Comparison of ENCODE assay signal across 8 mouse cellular contexts in genomic region chr13:32337735-32338512, GRCm38 (mm10). TPM values are rescaled to one million over a fixed set of nuclear protein-coding genes. Genes with fewer than 3 reads are reported as not detected.
DNase-seq lines count a peak whose midpoint lies in the region; ATAC-seq lines count a peak whose summit lies in the region.

No protein-coding gene starts in this region.

- intact Hi-C loops in heart, postnatal 10 days (cut with DNase I): no loop called here
- intact Hi-C loops in left cerebral cortex, postnatal 10 days (cut with DNase I): no loop called here

- peak overlapping the region; percentile 74 for H3K9ac ChIP-seq in embryonic facial prominence, embryonic 11.5 days (replicated peaks; ENCODE audit: low read length)
- H3K9ac ChIP-seq in neural tube, embryonic 14.5 days (replicated peaks; ENCODE audit: low read depth, low read length): peak overlapping the region; percentile 52

- no peak for DNase-seq in heart, embryonic 10.5 days (ENCODE audit: low spot score)
- no peak for DNase-seq in heart, postnatal 10 days
- DNase-seq in 416B (ENCODE audit: low read depth): peak; percentile 61
- peak; percentile 20 for DNase-seq in embryonic facial prominence, embryonic 11.5 days (ENCODE audit: low spot score)
- DNase-seq in limb, embryonic 10.5 days (ENCODE audit: low spot score): no peak
- DNase-seq in left cerebral cortex, postnatal 10 days (ENCODE audit: extremely low spot score in 1 of 2, low spot score in 2 of 2): no peak
- no peak for DNase-seq in testis, postnatal 10 days (ENCODE audit: low spot score)

- peak overlapping the region; percentile 93 for H3K4me2 ChIP-seq in embryonic facial prominence, embryonic 11.5 days (ENCODE audit: low read depth, low read length)
- H3K4me2 ChIP-seq in neural tube, embryonic 14.5 days (ENCODE audit: low read depth, low read length): peak overlapping the region; percentile 65

- H3K36me3 ChIP-seq in heart, embryonic 10.5 days: no peaks in the 10 kb centered on the region
- no peaks in the 10 kb centered on the region for H3K36me3 ChIP-seq in embryonic facial prominence, embryonic 11.5 days (replicated peaks; ENCODE audit: control insufficient read depth, insufficient read depth, low read depth, low read length)
- H3K36me3 ChIP-seq in limb, embryonic 10.5 days: no peaks in the 10 kb centered on the region
- H3K36me3 ChIP-seq in neural tube, embryonic 14.5 days (ENCODE audit: control insufficient read depth, insufficient read depth, low read length): no peaks in the 10 kb centered on the region

- 4% methylated on average over 32 of the region's 32 CpGs for WGBS in heart, embryonic 10.5 days
- WGBS in embryonic facial prominence, embryonic 11.5 days: 4% methylated on average over 32 of the region's 32 CpGs
- 5% methylated on average over 32 of the region's 32 CpGs for WGBS in limb, embryonic 10.5 days
- 5% methylated on average over 29 of the region's 32 CpGs for WGBS in neural tube, embryonic 14.5 days

- peak overlapping the region; percentile 83 for H3K4me3 ChIP-seq in heart, embryonic 10.5 days
- H3K4me3 ChIP-seq in embryonic facial prominence, embryonic 11.5 days (ENCODE audit: low read depth, low read length): peak overlapping the region; percentile 77
- peak overlapping the region; percentile 71 for H3K4me3 ChIP-seq in limb, embryonic 10.5 days
- peak overlapping the region; percentile 52 for H3K4me3 ChIP-seq in neural tube, embryonic 14.5 days (ENCODE audit: low read depth, low read length)

- H3K27me3 ChIP-seq in heart, embryonic 10.5 days (ENCODE audit: insufficient read depth, poor library complexity, severe bottlenecking): no peaks in the 10 kb centered on the region
- H3K27me3 ChIP-seq in embryonic facial prominence, embryonic 11.5 days (ENCODE audit: control insufficient read depth, insufficient read depth, low read length): no peaks in the 10 kb centered on the region
- no peaks in the 10 kb centered on the region for H3K27me3 ChIP-seq in limb, embryonic 10.5 days (ENCODE audit: low read depth, poor library complexity, severe bottlenecking)
- no peaks in the 10 kb centered on the region for H3K27me3 ChIP-seq in neural tube, embryonic 14.5 days (ENCODE audit: control insufficient read depth, insufficient read depth, low read length)

- peak overlapping the region; percentile 88 for H3K27ac ChIP-seq in heart, embryonic 10.5 days
- H3K27ac ChIP-seq in embryonic facial prominence, embryonic 11.5 days (replicated peaks; ENCODE audit: low read depth, low read length): no peak overlapping the region
- peak overlapping the region; percentile 86 for H3K27ac ChIP-seq in limb, embryonic 10.5 days
- peak overlapping the region; percentile 11; the same call in 1 of the 2 replicates for H3K27ac ChIP-seq in neural tube, embryonic 14.5 days (ENCODE audit: low read depth, low read length)

- peaks cover 9% of the 10 kb centered on the region; the same call in 1 of the 2 replicates for H3K4me1 ChIP-seq in heart, embryonic 10.5 days
- no peaks in the 10 kb centered on the region for H3K4me1 ChIP-seq in embryonic facial prominence, embryonic 11.5 days (ENCODE audit: control insufficient read depth, insufficient read depth, low read length)
- H3K4me1 ChIP-seq in limb, embryonic 10.5 days: peaks cover 22% of the 10 kb centered on the region
- no peaks in the 10 kb centered on the region for H3K4me1 ChIP-seq in neural tube, embryonic 14.5 days (ENCODE audit: control insufficient read depth, insufficient read depth, low read length)

- no peaks in the 10 kb centered on the region for H3K9me3 ChIP-seq in heart, embryonic 10.5 days
- no peaks in the 10 kb centered on the region for H3K9me3 ChIP-seq in embryonic facial prominence, embryonic 11.5 days (replicated peaks; ENCODE audit: control insufficient read depth, low read length)
- H3K9me3 ChIP-seq in limb, embryonic 10.5 days (replicated peaks): no peaks in the 10 kb centered on the region
- H3K9me3 ChIP-seq in neural tube, embryonic 14.5 days (ENCODE audit: control insufficient read depth, low read length): no peaks in the 10 kb centered on the region

- ATAC-seq in embryonic facial prominence, embryonic 11.5 days (replicated peaks; ENCODE audit: insufficient number of reproducible peaks, low FRiP score, low TSS enrichment, low read depth): peak; percentile 3; the same call in 1 of the 2 replicates
- ATAC-seq in neural tube, embryonic 14.5 days (ENCODE audit: low read depth): peak; percentile 82

RNA-seq across cellular contexts. Expression of gene Gmds, which starts 0.6 kb away (rescaled TPM):
- 26.1 and 27.5 TPM in 2 replicates for polyA plus RNA-seq in heart, embryonic 10.5 days (2016; fragmentation: Nextera tagmentation; extraction: Ambion mirVana)
- total RNA-seq in heart, postnatal 10 days (2021): 1 to 10 TPM; 8.6 to 8.8 TPM
- polyA plus RNA-seq in embryonic facial prominence, embryonic 11.5 days (2014; fragmentation: Nextera tagmentation; extraction: Ambion mirVana): 35.6 and 37.6 TPM in 2 replicates
- polyA plus RNA-seq in limb, embryonic 10.5 days (2016; fragmentation: Nextera tagmentation; extraction: Ambion mirVana): 19.6 and 22.9 TPM in 2 replicates
- 38.1 and 40.5 TPM in 2 replicates for polyA plus RNA-seq in neural tube, embryonic 14.5 days (2014; fragmentation: Nextera tagmentation; extraction: Ambion mirVana)
- 10 to 100 TPM; 15.8 to 17.7 TPM for total RNA-seq in left cerebral cortex, postnatal 10 days (2021)

Comparison
In these comparisons a context has a peak if more than half of its experiments do, and no peak if none do; other contexts are left out.
1. DNase-seq: peak in 416B (single experiment) and embryonic facial prominence, embryonic 11.5 days (single experiment); none in heart, embryonic 10.5 days (single experiment), heart, postnatal 10 days (0 of 2), limb, embryonic 10.5 days (single experiment), left cerebral cortex, postnatal 10 days (0 of 2) and testis, postnatal 10 days (single experiment).
2. Peak in every context shown above with its lines, with median percentiles within 50 percentile points of each other: H3K4me3 ChIP-seq.